Mouse (Mus musculus) skeletal muscle tissue, adult 2 months (tissue): Measurements from ENCODE around the gene Chrna7.

Source experiments
- DNase-seq: peaks from one replicate; pipeline ENCODE4 v3.0.0-alpha.2; 2012; ENCODE audit warnings: low read depth, low spot score

Gene Chrna7

DNA sequence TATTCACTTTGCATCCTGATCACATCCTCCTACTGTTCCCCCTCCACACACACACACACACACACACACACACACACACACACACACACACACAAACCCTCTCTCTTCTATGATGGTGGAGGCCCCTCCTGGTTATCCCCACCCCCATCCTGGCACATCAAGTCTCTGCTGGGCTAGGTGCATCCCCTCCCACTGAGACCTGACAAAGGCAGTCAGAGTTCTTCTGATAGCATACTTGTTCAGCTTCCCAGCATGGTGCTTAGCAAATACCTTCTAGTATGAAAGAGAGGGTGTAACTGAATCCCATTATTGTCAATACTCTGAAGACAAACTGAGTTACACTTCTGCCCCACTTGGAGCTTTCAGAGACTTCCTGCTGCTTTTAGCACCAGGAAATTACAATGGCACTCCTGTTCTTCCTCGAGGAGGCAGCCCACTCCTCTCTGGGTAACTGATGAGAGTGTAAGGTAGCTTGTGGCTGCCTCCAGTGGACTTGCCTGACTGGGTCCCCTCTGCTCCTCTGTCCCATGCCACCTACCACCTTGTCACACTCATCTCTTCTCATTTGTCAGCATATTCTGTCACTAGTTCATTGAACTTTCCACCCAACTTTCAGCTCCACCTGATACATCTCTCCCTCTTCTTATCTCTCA, 127.9 kb downstream of the Chrna7 start:
- DNase-seq: no peak

- peak; percentile 3 for DNase-seq
Observed at GRCm38 (mm10) chr7:63060996-63061395, 151.4 kb downstream of the Chrna7 start.
